Mouse (Mus musculus) forebrain, embryonic 11.5 days (tissue): ENCODE measurements around the gene Polq. TPM values are rescaled to one million over a fixed set of nuclear protein-coding genes. Genes with fewer than 3 reads are reported as not detected.

ENCODE experiments used
- ATAC-seq: fragments of 200-750 bp; cut with Nextera tagmentation; replicated peaks from 2 replicates; pipeline ENCODE4 v1.8.0; 2017; ENCODE audit warnings: moderate TSS enrichment; ENCODE audit not compliant: low FRiP score
- DNase-seq: peaks from one replicate; pipeline ENCODE4 v3.0.0-alpha.2; 2017; ENCODE audit warnings: low spot score
- H3K27ac ChIP-seq: fragments of 300-500 bp; sonication (generic); 2 replicates; pipeline ENCODE4 v1.5.1; 2014; ENCODE audit warnings: low read depth, low read length
- H3K27me3 ChIP-seq: fragments of 300-500 bp; sonication (generic); 2 replicates; pipeline ENCODE4 v1.6.1; 2014; ENCODE audit warnings: mild to moderate bottlenecking, low read length, mixed read lengths; ENCODE audit not compliant: control insufficient read depth, insufficient read depth
- H3K36me3 ChIP-seq: fragments of 300-500 bp; sonication (generic); 2 replicates; pipeline ENCODE4 v1.6.1; 2014; ENCODE audit warnings: mild to moderate bottlenecking, low read length, moderate library complexity, mixed read lengths; ENCODE audit not compliant: control insufficient read depth, insufficient read depth
- H3K4me1 ChIP-seq: fragments of 300-500 bp; sonication (generic); replicated peaks from 2 replicates; pipeline ENCODE4 v1.6.1; 2014; ENCODE audit warnings: low read length, mixed read lengths; ENCODE audit not compliant: control insufficient read depth, insufficient read depth
- H3K4me2 ChIP-seq: fragments of 300-500 bp; sonication (generic); 2 replicates; pipeline ENCODE4 v1.6.1; 2014; ENCODE audit warnings: low read depth, mild to moderate bottlenecking, low read length, moderate library complexity, mixed read lengths; ENCODE audit not compliant: severe bottlenecking
- H3K4me3 ChIP-seq: fragments of 300-500 bp; sonication (generic); 2 replicates; pipeline ENCODE4 v1.5.1; 2014; ENCODE audit warnings: low read depth, low read length
- H3K9ac ChIP-seq: fragments of 300-500 bp; sonication (generic); 2 replicates; pipeline ENCODE4 v1.6.1; 2014; ENCODE audit warnings: low read length
- H3K9me3 ChIP-seq: fragments of 300-500 bp; sonication (generic); 2 replicates; pipeline ENCODE4 v1.6.1; 2016; ENCODE audit warnings: low read length, mixed read lengths; ENCODE audit not compliant: control insufficient read depth
- WGBS: fragments of 180-500 bp; shearing (Covaris S2); extraction: QIAGEN DNeasy Blood & Tissue Kit; methylation state at CpG from one replicate; pipeline ENCODE4 v1.1.7; 2014; 5-methylcytosine and 5-hydroxymethylcytosine counted together
- polyA plus RNA-seq: library from polyadenylated mRNA; unstranded; fragments of >200 nt; fragmentation: Nextera tagmentation; extraction: Ambion mirVana; gene quantifications from 2 replicates; pipeline ENCODE4 v1.2.1, GENCODE M21; 2014

The Polq gene
- polyA plus RNA-seq, 1 experiment from 2014 or later, result 20.0 TPM

GRCm38 (mm10) chr16:37031996-37032395 lies 20.4 kb downstream of the Polq start:
- H3K9ac ChIP-seq, result no peak overlapping the region
- no peaks in the 10 kb centered on the region; the same call in 1 of the 2 replicates for H3K36me3 ChIP-seq
- no peaks in the 10 kb centered on the region for H3K4me1 ChIP-seq
- 82% methylated on average over 3 of the region's 3 CpGs for WGBS
- no peaks in the 10 kb centered on the region for H3K9me3 ChIP-seq
- DNase-seq (no peak), ATAC-seq (no peak)
- H3K4me3 ChIP-seq, result no peak overlapping the region
- no peak overlapping the region for H3K4me2 ChIP-seq
- H3K27me3 ChIP-seq, result no peaks in the 10 kb centered on the region
- H3K27ac ChIP-seq, result no peak overlapping the region

GRCm38 (mm10) chr16:37034751-37035150 lies 23.2 kb downstream of the Polq start:
- no peak overlapping the region for H3K27ac ChIP-seq
- no peak overlapping the region for H3K4me2 ChIP-seq
- no peak overlapping the region for H3K9ac ChIP-seq
- peaks cover 2% of the 10 kb centered on the region; the same call in 1 of the 2 replicates for H3K36me3 ChIP-seq
- no peak overlapping the region for H3K4me3 ChIP-seq
- 96% methylated on average over 8 of the region's 8 CpGs for WGBS
- H3K9me3 ChIP-seq, result no peaks in the 10 kb centered on the region
- DNase-seq, result no peak
- no peak for ATAC-seq
- H3K27me3 ChIP-seq, result no peaks in the 10 kb centered on the region
- H3K4me1 ChIP-seq, result no peaks in the 10 kb centered on the region

- H3K27ac ChIP-seq, result no peak overlapping the region
- H3K4me2 ChIP-seq, result no peak overlapping the region
- peaks cover 11% of the 10 kb centered on the region for H3K36me3 ChIP-seq
- H3K4me1 ChIP-seq, result no peaks in the 10 kb centered on the region
- ATAC-seq (no peak), DNase-seq (no peak)
- no peak overlapping the region for H3K4me3 ChIP-seq
- WGBS, result 92% methylated on average over 3 of the region's 3 CpGs
- H3K9me3 ChIP-seq, result no peaks in the 10 kb centered on the region
- H3K27me3 ChIP-seq, result no peaks in the 10 kb centered on the region
- H3K9ac ChIP-seq, result no peak overlapping the region
Measured at GRCm38 (mm10) chr16:37059631-37060030, 48.0 kb downstream of the Polq start.

GRCm38 (mm10) chr16:37061261-37061660 lies 49.7 kb downstream of the Polq start:
- Histone ChIP-seq H3K9me3 (no peaks in the 10 kb centered on the region), H3K4me1 (no peaks in the 10 kb centered on the region), H3K27ac (no peak overlapping the region), H3K4me2 (no peak overlapping the region), H3K4me3 (no peak overlapping the region), H3K27me3 (no peaks in the 10 kb centered on the region), H3K9ac (no peak overlapping the region), H3K36me3 (peaks cover 11% of the 10 kb centered on the region)
- WGBS, result 98% methylated on average over 4 of the region's 4 CpGs
- ATAC-seq (no peak), DNase-seq (no peak)

GRCm38 (mm10) chr16:37072354-37072753 lies 60.8 kb downstream of the Polq start:
- H3K27ac ChIP-seq, result no peak overlapping the region
- WGBS, result 88% methylated on average over 5 of the region's 5 CpGs
- H3K4me1 ChIP-seq, result no peaks in the 10 kb centered on the region
- H3K36me3 ChIP-seq, result no peaks in the 10 kb centered on the region; the same call in 1 of the 2 replicates
- no peak overlapping the region for H3K4me2 ChIP-seq
- H3K9me3 ChIP-seq, result no peaks in the 10 kb centered on the region
- no peak overlapping the region for H3K4me3 ChIP-seq
- no peak for ATAC-seq
- no peak overlapping the region for H3K9ac ChIP-seq
- no peak for DNase-seq
- H3K27me3 ChIP-seq, result no peaks in the 10 kb centered on the region

GRCm38 (mm10) chr16:37089648-37090047 lies 78.1 kb downstream of the Polq start:
- peaks cover 4% of the 10 kb centered on the region; the same call in 1 of the 2 replicates for H3K36me3 ChIP-seq
- no peaks in the 10 kb centered on the region for H3K9me3 ChIP-seq
- no peaks in the 10 kb centered on the region for H3K27me3 ChIP-seq
- H3K4me3 ChIP-seq, result no peak overlapping the region
- no peak overlapping the region for H3K9ac ChIP-seq
- H3K4me1 ChIP-seq, result no peaks in the 10 kb centered on the region
- H3K27ac ChIP-seq, result no peak overlapping the region
- no peak for DNase-seq
- WGBS, result 81% methylated on average over 1 of the region's 1 CpGs
- ATAC-seq, result no peak
- H3K4me2 ChIP-seq, result no peak overlapping the region

- no peak for DNase-seq
- Histone ChIP-seq H3K27ac (no peak overlapping the region), H3K9ac (no peak overlapping the region), H3K27me3 (no peaks in the 10 kb centered on the region), H3K36me3 (peaks cover 3% of the 10 kb centered on the region; the same call in 1 of the 2 replicates), H3K9me3 (no peaks in the 10 kb centered on the region), H3K4me3 (no peak overlapping the region), H3K4me2 (no peak overlapping the region), H3K4me1 (no peaks in the 10 kb centered on the region)
- ATAC-seq, result no peak
- 71% methylated on average over 4 of the region's 4 CpGs for WGBS
Measured at GRCm38 (mm10) chr16:37094169-37094833, 82.7 kb downstream of the Polq start.

- no peaks in the 10 kb centered on the region for H3K27me3 ChIP-seq
- WGBS, result 26% methylated on average over 5 of the region's 5 CpGs
- no peaks in the 10 kb centered on the region for H3K36me3 ChIP-seq
- H3K4me3 ChIP-seq, result no peak overlapping the region
- H3K27ac ChIP-seq, result no peak overlapping the region
- DNase-seq, result no peak
- ATAC-seq, result 0 out of 2 replicates have a peak, but pooled peaks have one; percentile 27
- H3K9ac ChIP-seq, result no peak overlapping the region
- no peaks in the 10 kb centered on the region for H3K4me1 ChIP-seq
- no peak overlapping the region for H3K4me2 ChIP-seq
- no peaks in the 10 kb centered on the region for H3K9me3 ChIP-seq
Measured at GRCm38 (mm10) chr16:37108763-37109162, 97.2 kb downstream of the Polq start.

GRCm38 (mm10) chr16:37109285-37109684 lies 97.7 kb downstream of the Polq start:
- no peak overlapping the region for H3K27ac ChIP-seq
- WGBS, result 35% methylated on average over 3 of the region's 3 CpGs
- H3K36me3 ChIP-seq, result no peaks in the 10 kb centered on the region
- H3K9me3 ChIP-seq, result no peaks in the 10 kb centered on the region
- no peak overlapping the region for H3K9ac ChIP-seq
- no peaks in the 10 kb centered on the region for H3K4me1 ChIP-seq
- no peak overlapping the region for H3K4me2 ChIP-seq
- H3K27me3 ChIP-seq, result no peaks in the 10 kb centered on the region
- DNase-seq, result peak; percentile 61
- ATAC-seq, result peak; percentile 85
- no peak overlapping the region for H3K4me3 ChIP-seq
